Mouse (Mus musculus): Measurements from ENCODE around the gene Acacb.

Gene Acacb

GRCm38 (mm10) chr5:114146028-114146888 lies at the start of gene Acacb:
Acacb (plus strand) TSS chr5:114146535.
- no peak for DNase-seq (ENCODE audit: low spot score)

DNA sequence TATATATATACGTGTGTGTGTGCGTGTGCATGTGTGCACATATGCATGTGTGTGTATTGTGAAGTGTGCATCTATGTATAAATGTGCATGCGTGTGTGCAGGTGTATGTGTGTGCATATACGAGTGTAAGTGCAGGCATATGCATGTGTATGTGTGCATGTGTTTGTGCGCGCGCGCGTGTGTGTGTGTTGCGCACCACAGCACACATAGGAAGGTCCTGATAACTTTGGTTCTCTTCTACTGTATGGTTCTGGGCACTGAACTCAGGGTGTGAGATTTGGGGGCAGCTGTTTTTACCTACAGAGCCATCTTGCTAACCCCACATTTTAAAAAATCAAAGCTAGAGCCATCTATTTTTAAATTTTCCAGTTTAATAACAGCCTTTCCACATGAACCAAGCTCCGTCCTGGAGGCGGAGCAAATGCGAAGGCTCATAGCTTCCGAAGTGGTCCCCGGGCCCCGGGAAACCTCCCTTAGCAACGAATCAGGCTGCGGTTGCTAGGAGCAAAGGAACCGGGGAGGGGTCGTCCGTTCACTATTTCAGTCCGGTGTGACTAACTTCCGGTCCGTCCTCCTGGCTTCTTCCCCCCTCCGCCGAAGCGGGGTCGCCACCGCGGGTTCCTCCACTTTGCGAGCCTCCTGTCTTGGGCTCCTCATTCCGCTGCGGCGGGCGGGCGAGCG lies 46.5 kb upstream of the Acacb start:
- peak; percentile 88 for DNase-seq (ENCODE audit: low spot score)

GRCm38 (mm10) chr5:114100390-114101099 lies 45.8 kb upstream of the Acacb start:
- DNase-seq (ENCODE audit: low spot score), result no peak

DNA sequence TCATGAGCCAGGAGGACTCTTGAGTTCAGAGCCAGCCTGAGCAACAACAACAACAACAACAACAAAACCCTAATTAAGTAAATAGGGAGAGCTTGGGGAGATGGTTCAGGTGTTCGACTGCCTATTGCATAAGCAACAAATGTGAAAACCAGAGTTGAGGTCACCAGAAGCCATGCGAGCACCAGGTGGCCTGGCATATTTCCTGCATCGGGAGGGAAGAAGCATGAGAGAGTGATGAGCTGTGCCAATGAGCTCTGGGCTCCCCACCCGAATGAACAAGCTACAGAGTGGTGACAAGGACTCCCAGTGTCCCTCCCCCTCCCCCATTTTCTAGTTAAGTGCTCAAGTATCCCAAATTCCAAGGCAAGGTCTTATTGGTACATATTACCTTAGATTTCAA lies 44.5 kb upstream of the Acacb start:
- no peak for DNase-seq (ENCODE audit: low spot score)

DNA sequence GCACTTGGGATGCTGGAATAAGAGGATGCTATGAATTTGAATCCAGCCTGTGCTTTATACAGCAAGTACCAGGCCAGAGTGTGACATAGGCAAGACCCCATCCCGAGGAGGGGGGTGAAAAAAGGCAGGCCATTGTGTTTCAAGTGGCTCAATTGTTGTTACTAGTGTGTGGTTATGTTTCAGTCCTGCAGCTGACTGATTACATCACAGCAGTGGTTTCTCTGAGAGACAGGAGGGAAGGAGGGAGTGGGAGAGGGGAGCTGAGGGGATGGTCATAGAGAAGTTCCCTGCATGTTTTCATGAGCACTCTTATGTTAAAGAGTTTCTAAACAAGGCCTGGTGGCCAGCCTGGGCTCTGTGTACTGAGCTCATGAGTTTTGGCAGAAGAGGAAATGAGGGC lies 43.5 kb upstream of the Acacb start:
- no peak for DNase-seq (ENCODE audit: low spot score)

GRCm38 (mm10) chr5:114106391-114106935 lies 39.9 kb upstream of the Acacb start:
- DNase-seq (ENCODE audit: low spot score), result no peak

- DNase-seq (ENCODE audit: low spot score), result no peak
Measured at GRCm38 (mm10) chr5:114113334-114113733, 33.0 kb upstream of the Acacb start.

GRCm38 (mm10) chr5:114115030-114115429 lies 31.3 kb upstream of the Acacb start:
- no peak for DNase-seq (ENCODE audit: low spot score)

GRCm38 (mm10) chr5:114116586-114116985 lies 29.7 kb upstream of the Acacb start:
- no peak for DNase-seq (ENCODE audit: low spot score)

DNA sequence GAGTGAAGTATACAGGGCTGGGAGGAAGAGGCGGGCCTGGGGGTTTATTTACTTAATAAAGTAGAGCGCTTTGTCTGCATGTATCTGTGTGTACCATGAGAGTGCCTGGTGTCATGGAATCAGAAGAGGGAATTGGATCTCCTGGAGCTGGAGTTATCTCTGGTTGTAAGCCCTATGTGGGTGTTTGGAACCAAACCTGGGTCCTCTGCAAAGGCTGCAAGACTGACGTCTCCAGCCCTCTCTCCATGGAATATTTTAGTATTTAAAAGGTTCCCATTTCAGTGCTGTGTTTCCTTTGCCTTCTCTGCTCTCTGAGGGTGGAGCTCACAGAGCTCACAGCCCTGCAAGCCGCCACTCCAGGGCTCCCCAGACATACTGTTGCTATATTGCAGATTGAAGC lies 26.5 kb upstream of the Acacb start:
- no peak for DNase-seq (ENCODE audit: low spot score)

- DNase-seq (ENCODE audit: low spot score), result no peak
Measured at GRCm38 (mm10) chr5:114126008-114126407, 20.3 kb upstream of the Acacb start.

- no peak for DNase-seq (ENCODE audit: low spot score)
Measured at GRCm38 (mm10) chr5:114126499-114127244, 19.7 kb upstream of the Acacb start.

- DNase-seq (ENCODE audit: low spot score), result peak; percentile 80
Measured at GRCm38 (mm10) chr5:114127374-114128349, 18.7 kb upstream of the Acacb start, which contains the start of gene Alkbh2. Alkbh2 (minus strand) TSS chr5:114128218.

DNA sequence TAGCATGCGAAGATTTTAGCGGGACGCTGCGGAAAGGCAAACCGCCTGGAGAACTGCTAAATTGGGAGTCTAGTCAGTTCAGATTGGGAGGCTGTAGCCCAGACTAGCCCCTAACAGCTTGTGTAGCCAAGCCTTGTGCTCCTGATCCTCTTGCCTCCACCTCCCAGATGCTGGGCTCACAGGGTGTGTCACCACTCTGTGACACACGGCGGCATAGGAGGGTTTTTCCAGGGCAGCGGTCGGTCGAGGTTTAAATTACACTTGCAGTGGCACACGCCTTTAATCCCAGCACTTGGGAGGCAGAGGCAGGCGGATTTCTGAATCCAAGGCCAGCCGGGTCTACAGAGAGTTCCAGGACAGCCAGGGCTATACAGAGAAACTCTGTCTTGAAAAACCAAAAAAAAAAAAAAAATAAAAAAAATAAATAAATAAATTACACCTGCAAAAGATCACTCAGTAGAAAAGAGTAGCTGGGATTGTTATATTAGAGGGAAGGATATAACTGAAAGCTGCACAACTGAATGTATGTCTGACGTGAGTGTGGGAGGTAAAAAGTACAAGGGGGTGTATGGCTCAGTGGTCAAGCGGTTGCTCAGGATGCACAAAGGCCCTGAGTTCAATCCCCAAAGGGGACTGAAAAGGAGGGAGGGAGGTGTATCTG lies 16.7 kb upstream of the Acacb start:
- no peak for DNase-seq (ENCODE audit: low spot score)

DNA sequence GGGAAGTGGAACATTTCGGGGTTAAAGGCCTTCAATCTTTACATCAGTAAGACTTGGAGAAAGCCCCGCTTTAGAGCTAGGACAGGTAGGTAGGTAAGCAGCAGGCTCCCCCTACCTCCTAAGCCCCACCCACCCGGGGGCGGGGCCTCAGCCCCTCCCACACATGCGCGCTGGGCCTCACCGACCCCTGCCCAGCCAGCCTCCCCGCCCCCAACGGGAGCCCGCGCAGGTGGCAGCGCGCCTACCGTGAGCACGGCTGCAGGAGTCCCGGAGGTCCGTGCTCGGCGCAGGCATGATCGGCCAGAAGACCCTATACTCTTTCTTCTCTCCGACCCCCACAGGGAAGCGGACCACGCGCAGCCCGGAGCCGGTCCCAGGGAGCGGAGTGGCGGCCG lies 16.1 kb upstream of the Acacb start, which contains the start of gene Ung:
Gene Ung, plus strand, starts transcription at position 176 of the 395 bp plus-strand sequence.
- peak; percentile 42 for DNase-seq (ENCODE audit: low spot score)

DNA sequence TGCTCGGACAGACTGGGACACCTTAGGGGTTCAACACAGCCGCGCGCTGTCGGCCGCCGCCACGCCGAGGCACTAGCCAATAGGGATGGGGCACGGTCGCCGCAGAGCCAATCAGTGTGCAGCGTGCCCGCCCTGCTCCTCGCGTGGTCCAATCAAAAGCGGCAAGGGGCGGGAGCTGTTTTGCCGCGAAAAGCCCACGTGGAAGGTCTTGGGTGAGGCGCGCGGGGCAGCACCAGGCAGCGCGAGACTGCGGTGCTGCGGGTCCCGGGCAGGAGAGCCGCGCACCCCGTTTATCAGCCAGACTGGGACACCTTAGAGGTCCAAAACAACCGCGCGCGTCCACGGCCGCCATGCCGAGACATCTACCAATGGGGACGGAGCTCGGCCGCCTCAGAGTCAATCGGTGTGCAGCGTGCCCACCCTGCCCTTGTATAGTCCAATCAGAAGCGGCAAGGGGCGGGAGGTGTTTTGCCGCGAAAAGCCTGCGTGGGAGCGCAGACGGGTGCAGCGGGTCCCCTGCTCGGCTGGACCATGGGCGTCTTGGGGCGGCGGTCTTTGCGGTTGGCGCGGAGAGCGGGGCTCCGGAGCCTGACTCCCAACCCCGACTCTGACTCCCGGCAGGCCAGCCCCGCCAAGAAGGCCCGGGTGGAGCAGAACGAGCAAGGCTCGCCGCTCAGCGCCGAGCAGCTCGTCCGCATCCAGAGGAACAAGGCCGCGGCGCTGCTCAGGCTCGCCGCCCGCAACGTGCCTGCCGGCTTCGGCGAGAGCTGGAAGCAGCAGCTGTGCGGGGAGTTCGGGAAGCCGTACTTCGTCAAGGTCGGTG lies 15.4 kb upstream of the Acacb start:
- DNase-seq (ENCODE audit: low spot score), result peak; percentile 95

DNA sequence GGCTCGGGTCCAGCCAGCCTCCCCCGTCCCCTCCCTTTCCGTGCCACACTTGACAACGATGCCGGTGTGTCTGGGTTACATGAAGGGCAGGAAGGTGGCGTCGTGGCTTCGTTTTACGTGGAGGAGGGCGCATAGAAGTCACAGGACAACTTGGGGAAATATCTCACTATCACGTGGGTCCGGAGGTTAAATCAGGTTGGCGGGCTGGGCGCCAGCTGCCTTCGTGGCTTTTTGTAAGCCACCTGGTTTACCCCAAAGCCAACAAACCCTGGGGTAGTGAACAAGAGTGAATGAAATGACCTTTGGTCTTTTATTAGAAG lies 14.9 kb upstream of the Acacb start:
- peak; percentile 39 for DNase-seq (ENCODE audit: low spot score)

GRCm38 (mm10) chr5:114132841-114133240 lies 13.5 kb upstream of the Acacb start:
- no peak for DNase-seq (ENCODE audit: low spot score)

DNA sequence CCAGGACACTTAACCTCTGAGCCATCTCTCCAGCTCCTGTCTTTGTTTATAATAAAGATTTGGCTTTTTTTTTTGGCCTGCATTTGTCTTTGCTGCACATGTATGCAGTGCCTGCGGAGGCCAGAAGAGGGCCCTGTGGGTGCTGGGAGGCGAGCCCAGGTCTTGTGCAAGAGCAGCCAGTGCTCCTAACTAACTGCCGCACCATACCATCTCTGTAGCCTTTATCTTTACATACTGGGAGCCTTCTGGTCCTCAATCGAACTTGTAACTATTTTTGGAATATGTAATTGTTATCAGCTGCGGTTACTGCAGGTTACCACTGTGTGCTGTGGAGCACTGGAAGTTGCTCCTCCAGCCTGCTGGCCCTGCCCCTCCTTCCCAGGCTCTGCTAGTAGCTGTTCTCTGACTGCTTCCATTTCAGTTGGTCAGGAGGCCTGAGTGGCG lies 12.2 kb upstream of the Acacb start:
- peak; percentile 66 for DNase-seq (ENCODE audit: low spot score)
